Mouse (Mus musculus) ovary, postnatal 36 days (tissue): ENCODE data around the gene Olfr294.

Experiments
- DNase-seq: peaks from one replicate; pipeline ENCODE4 v3.0.0; 2022; ENCODE audit warnings: low spot score, mixed read lengths

Olfr294 gene

GRCm38 (mm10) chr7:86616543-86616942, at the start of gene Olfr294:
Gene Olfr294 (minus strand): TSS chr7:86616643.
- DNase-seq: no peak

GRCm38 (mm10) chr7:86648761-86649160, 32.3 kb upstream of the Olfr294 start, which contains the start of gene Olfr293:
Gene Olfr293 (plus strand): TSS chr7:86649061.
- DNase-seq: no peak

GRCm38 (mm10) chr7:86583562-86583961, 32.9 kb downstream of the Olfr294 start, which contains the start of gene Olfr295:
Gene Olfr295 (plus strand): TSS chr7:86583862.
- DNase-seq: no peak
